Mouse (Mus musculus): ENCODE measurements around the gene Mif4gd. TPM values are rescaled to one million over a fixed set of nuclear protein-coding genes. Genes with fewer than 3 reads are reported as not detected.

The Mif4gd gene
- total and polyA plus RNA-seq, 3 experiments: 42.0 to 62.9 TPM; not detected in 1

DNA sequence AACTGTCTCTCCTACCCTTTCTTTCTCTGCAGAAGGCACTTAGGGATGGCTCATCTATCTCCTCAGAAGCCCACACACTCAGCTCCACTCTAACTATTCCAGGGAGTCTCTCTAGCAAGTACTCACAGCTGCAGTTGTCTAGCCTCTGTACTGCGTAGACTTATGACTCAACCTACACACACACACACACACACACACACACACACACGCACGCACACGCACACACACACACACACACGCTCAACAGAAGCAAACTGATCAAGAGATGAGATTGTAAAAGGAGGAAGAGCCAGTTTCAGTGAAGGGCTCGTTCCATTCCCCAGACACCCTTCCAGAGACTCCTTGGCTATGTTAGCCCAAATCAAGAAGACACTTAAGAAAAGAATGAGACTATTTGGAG, 45.8 kb upstream of the Mif4gd start:
- no peaks in the 10 kb centered on the region for H3K9me3 ChIP-seq (replicated peaks; ENCODE audit: insufficient read depth, low read length)
- no peaks in the 10 kb centered on the region for H3K27me3 ChIP-seq (ENCODE audit: control insufficient read depth in 1 of 2, insufficient read depth in 2 of 2, low read length in 2 of 2)
- H3K36me3 ChIP-seq (ENCODE audit: control insufficient read depth in 1 of 2, insufficient read depth in 2 of 2, low read length in 2 of 2): peaks cover 29 to 43% of the 10 kb centered on the region in 2 experiments
- no peak overlapping the region for H3K4me3 ChIP-seq (ENCODE audit: control insufficient read depth in 1 of 2, insufficient read depth in 1 of 2, low read depth in 2 of 2, low read length in 2 of 2)
- peaks cover 66% of the 10 kb centered on the region for H3K79me2 ChIP-seq (ENCODE audit: control insufficient read depth, insufficient read depth, low read length, poor library complexity)
- TF ChIP-seq SMC3 (IDR thresholded peaks at IDR 0.05; ENCODE audit: low read depth, low read length) (no peak), MAFK (IDR thresholded peaks at IDR 0.05; ENCODE audit: borderline replicate concordance, low read depth, low read length) (no peak), CHD2 (IDR thresholded peaks at IDR 0.05; ENCODE audit: low read length) (no peak), POLR2AphosphoS2 (IDR thresholded peaks at IDR 0.05; ENCODE audit: low read length) (no peak), ZKSCAN1 (IDR thresholded peaks at IDR 0.05; ENCODE audit: low read depth, low read length) (no peak), NELFE (IDR thresholded peaks at IDR 0.05; ENCODE audit: low read depth, low read length) (no peak), ETS1 (IDR thresholded peaks at IDR 0.05; ENCODE audit: low read depth, low read length) (peak; percentile 80), TBP (IDR thresholded peaks at IDR 0.05; ENCODE audit: low read depth, low read length) (no peak), MAX (IDR thresholded peaks at IDR 0.05; ENCODE audit: low read length) (no peak), MEF2A (IDR thresholded peaks at IDR 0.05; ENCODE audit: extremely low read depth, insufficient replicate concordance, low read depth, low read length, poor library complexity, severe bottlenecking) (peak; percentile 66; the same call in 1 of the 2 replicates), GATA1 (IDR thresholded peaks at IDR 0.05; ENCODE audit: low read depth, low read length) (peak; percentile 69), E2F4 (IDR thresholded peaks at IDR 0.05; ENCODE audit: borderline replicate concordance, low read depth, low read length) (no peak), KAT2A (conservative IDR thresholded peaks at IDR 0.05; ENCODE audit: low read depth, low read length) (no peak), HCFC1 (IDR thresholded peaks at IDR 0.05; ENCODE audit: low read depth, low read length) (0 out of 2 replicates have a peak, but pooled peaks have one; percentile 32), SIN3A (IDR thresholded peaks at IDR 0.05; ENCODE audit: low read length) (peak; percentile 60; the same call in 1 of the 2 replicates), EP300 (IDR thresholded peaks at IDR 0.05; ENCODE audit: low read depth in 1 of 2, low read length in 2 of 2) (peak; percentile 65 to 68; a peak in 3 of 4 replicates), ZMIZ1 (IDR thresholded peaks at IDR 0.05; ENCODE audit: low read depth, low read length) (no peak), JUND (IDR thresholded peaks at IDR 0.05; ENCODE audit: low read depth, low read length) (no peak), MXI1 (IDR thresholded peaks at IDR 0.05; ENCODE audit: low read depth, low read length) (no peak), ZNF384 (IDR thresholded peaks at IDR 0.05; ENCODE audit: low read depth, low read length) (no peak), UBTF (IDR thresholded peaks at IDR 0.05; ENCODE audit: borderline replicate concordance, insufficient read depth, low read depth, low read length) (no peak), CTCF (IDR thresholded peaks at IDR 0.05 in 2 of 3, conservative IDR thresholded peaks at IDR 0.05 in 1 of 3; ENCODE audit: control insufficient read depth in 1 of 3, insufficient read depth in 1 of 3, low read depth in 2 of 3, low read length in 3 of 3, poor library complexity in 1 of 3, severe bottlenecking in 1 of 3) (no peak), ZC3H11A (IDR thresholded peaks at IDR 0.05; ENCODE audit: low read depth, low read length) (no peak), BHLHE40 (IDR thresholded peaks at IDR 0.05; ENCODE audit: borderline replicate concordance, low read depth, low read length) (no peak), USF2 (IDR thresholded peaks at IDR 0.05; ENCODE audit: borderline replicate concordance in 1 of 2, insufficient read depth in 1 of 2, low read depth in 1 of 2, low read length in 2 of 2) (no peak), NRF1 (IDR thresholded peaks at IDR 0.05; ENCODE audit: insufficient read depth, low read depth, low read length, poor library complexity, severe bottlenecking) (no peak), MYB (IDR thresholded peaks at IDR 0.05; ENCODE audit: low read depth, low read length) (no peak), ELF1 (IDR thresholded peaks at IDR 0.05; ENCODE audit: low read depth, low read length) (peak; percentile 31; the same call in 1 of the 2 replicates), TCF12 (IDR thresholded peaks at IDR 0.05; ENCODE audit: low read depth, low read length) (peak; percentile 56), TAL1 (IDR thresholded peaks at IDR 0.05; ENCODE audit: low read length) (no peak), POLR2AphosphoS5 (IDR thresholded peaks at IDR 0.05; ENCODE audit: borderline replicate concordance, low read depth, low read length) (no peak), USF1 (IDR thresholded peaks at IDR 0.05; ENCODE audit: low read depth, low read length) (no peak), POLR2A (IDR thresholded peaks at IDR 0.05; ENCODE audit: control insufficient read depth in 1 of 2, insufficient read depth in 1 of 2, low read depth in 1 of 2, low read length in 2 of 2, poor library complexity in 1 of 2) (peak in 1 of 2 experiments; percentile 20; a peak in 1 of 4 replicates), MAZ (IDR thresholded peaks at IDR 0.05; ENCODE audit: low read depth, low read length) (no peak), CHD1 (IDR thresholded peaks at IDR 0.05; ENCODE audit: low read depth, low read length) (no peak)
- H3K27ac ChIP-seq (ENCODE audit: control insufficient read depth, low read depth, low read length): peak overlapping the region; percentile 30
- H3K4me1 ChIP-seq (ENCODE audit: control insufficient read depth in 1 of 2, insufficient read depth in 2 of 2, low read length in 2 of 2): peaks cover 9 to 20% of the 10 kb centered on the region in 2 experiments
- H3K9ac ChIP-seq (ENCODE audit: control insufficient read depth, low read depth, low read length, poor library complexity, severe bottlenecking): no peak overlapping the region
- DNase-seq (ENCODE audit: low read depth, low spot score): peak; percentile 81

All from MEL (cell line).